Comparison of ENCODE assay signal across 7 mouse cellular contexts in the genomic region with DNA sequence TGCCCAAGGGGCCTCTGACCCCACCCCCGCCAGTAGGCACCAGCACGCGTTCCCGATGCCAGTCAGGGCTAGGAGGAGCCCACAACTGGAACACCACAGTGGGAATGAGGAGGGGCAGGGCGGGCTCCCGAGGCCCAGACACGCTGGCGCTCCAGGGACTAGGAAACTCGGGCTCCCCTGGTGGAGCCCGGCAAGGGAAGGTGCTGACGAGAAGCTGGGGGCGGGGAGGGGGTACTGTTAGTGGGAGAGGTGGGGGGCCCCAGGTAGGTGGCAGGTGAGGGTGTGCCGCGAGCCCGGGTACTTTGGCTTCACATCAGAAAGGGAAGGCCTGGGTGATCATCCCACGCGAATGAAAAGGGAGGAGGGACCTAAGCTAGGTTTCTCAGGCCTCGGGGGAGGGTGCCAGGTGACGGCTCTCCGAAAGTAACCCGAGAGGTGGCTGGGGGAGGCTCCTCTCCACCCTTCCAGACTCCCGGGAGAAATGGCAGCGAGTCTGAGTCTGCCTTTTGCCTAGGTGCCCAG. TPM values are rescaled to one million over a fixed set of nuclear protein-coding genes. Genes with fewer than 3 reads are reported as not detected.
DNase-seq lines count a peak whose midpoint lies in the region; ATAC-seq lines count a peak whose summit lies in the region.

No protein-coding gene starts in this region.

- DNase-seq in 3134 (ENCODE audit: extremely low read depth, insufficient read length, low spot score) = peak; percentile 67
- peak; percentile 63 for DNase-seq in CD4-positive, CD25-positive, alpha-beta regulatory T cell, adult 2 months (ENCODE audit: low read depth, low spot score)
- peak; percentile 22 for DNase-seq in embryo, embryonic 9.5 days (ENCODE audit: extremely low spot score)
- peak; percentile 43 to 74 for DNase-seq in kidney, postnatal 25 days
- DNase-seq in midbrain, embryonic 11.5 days (ENCODE audit: low spot score, missing footprints) = peak; percentile 81
- DNase-seq in right cerebral cortex, postnatal 36 days (ENCODE audit: low spot score in 2 of 2) = no peak

- peak overlapping the region; percentile 90 for H3K4me2 ChIP-seq in heart, embryonic 15.5 days
- H3K4me2 ChIP-seq in midbrain, embryonic 11.5 days = peak overlapping the region; percentile 72

- WGBS in heart, embryonic 15.5 days = 3% methylated on average over 23 of the region's 23 CpGs
- WGBS in midbrain, embryonic 11.5 days = 1% methylated on average over 23 of the region's 23 CpGs

- no peak for ATAC-seq in heart, embryonic 15.5 days (replicated peaks; ENCODE audit: insufficient number of reproducible peaks, insufficient read depth, low FRiP score, low read depth)
- ATAC-seq in midbrain, embryonic 11.5 days (ENCODE audit: low FRiP score) = no peak; the same call in 1 of the 2 replicates

- H3K27ac ChIP-seq in heart, embryonic 15.5 days = peak overlapping the region; percentile 77
- no peak overlapping the region for H3K27ac ChIP-seq in midbrain, embryonic 11.5 days (ENCODE audit: low read depth, low read length)

- H3K36me3 ChIP-seq in heart, embryonic 15.5 days = no peaks in the 10 kb centered on the region
- H3K36me3 ChIP-seq in midbrain, embryonic 11.5 days (ENCODE audit: control insufficient read depth, insufficient read depth, low read length) = no peaks in the 10 kb centered on the region

- no peaks in the 10 kb centered on the region; the same call in 1 of the 2 replicates for H3K27me3 ChIP-seq in heart, embryonic 15.5 days
- H3K27me3 ChIP-seq in midbrain, embryonic 11.5 days (ENCODE audit: control insufficient read depth, insufficient read depth, low read length) = peaks cover 29% of the 10 kb centered on the region

- H3K4me1 ChIP-seq in heart, embryonic 15.5 days (replicated peaks) = peaks cover 56% of the 10 kb centered on the region
- peaks cover 11% of the 10 kb centered on the region for H3K4me1 ChIP-seq in midbrain, embryonic 11.5 days (ENCODE audit: control insufficient read depth, insufficient read depth, low read length)

- peak overlapping the region; percentile 81 for H3K9ac ChIP-seq in heart, embryonic 15.5 days
- peak overlapping the region; percentile 54 for H3K9ac ChIP-seq in midbrain, embryonic 11.5 days (ENCODE audit: low read length)

- H3K4me3 ChIP-seq in heart, embryonic 15.5 days = peak overlapping the region; percentile 84
- peak overlapping the region; percentile 53 for H3K4me3 ChIP-seq in midbrain, embryonic 11.5 days (ENCODE audit: low read depth, low read length)

- H3K9me3 ChIP-seq in heart, embryonic 15.5 days (replicated peaks) = no peaks in the 10 kb centered on the region
- H3K9me3 ChIP-seq in midbrain, embryonic 11.5 days (ENCODE audit: control insufficient read depth, low read length) = no peaks in the 10 kb centered on the region

RNA-seq across cellular contexts. Expression of a gene that starts 0.9 kb away (rescaled TPM):
- 11.6 and 16.0 TPM in 2 replicates for polyA plus RNA-seq in heart, embryonic 15.5 days (2015; fragmentation: Nextera tagmentation; extraction: Ambion mirVana)
- 4.8 and 5.7 TPM in 2 replicates for polyA plus RNA-seq in midbrain, embryonic 11.5 days (2014; fragmentation: Nextera tagmentation; extraction: Ambion mirVana)

Comparison
In these comparisons a context has a peak if more than half of its experiments do, and no peak if none do; other contexts are left out.
1. DNase-seq: peak in 3134 (single experiment), CD4-positive, CD25-positive, alpha-beta regulatory T cell, adult 2 months (single experiment), embryo, embryonic 9.5 days (single experiment), kidney, postnatal 25 days (2 of 2) and midbrain, embryonic 11.5 days (single experiment); none in right cerebral cortex, postnatal 36 days (0 of 2).